Mouse (Mus musculus) liver, embryonic 11.5 days (tissue): ENCODE measurements at regions not wholly inside any gene's neighbourhood (a gene's known extent, or its start where the extent isn't known, plus 50 kb on each side); places are given as distances from the start of the nearest gene placed in this dataset.
"Not testable (repeated sequence)": the region's sequence is repeated elsewhere in the genome, so short reads cannot be mapped to it uniquely, and the experiment has no call there.

Source experiments
- ATAC-seq: fragments of 200-750 bp; cut with Nextera tagmentation; replicated peaks from 2 replicates; pipeline ENCODE4 v1.8.0; 2017; ENCODE audit warnings: moderate number of reproducible peaks, mild to moderate bottlenecking, moderate TSS enrichment, moderate library complexity; ENCODE audit not compliant: low FRiP score
- DNase-seq: peaks from one replicate; pipeline ENCODE4 v3.0.0-alpha.2; 2017; ENCODE audit warnings: low spot score
- H3K27ac ChIP-seq: fragments of 300-500 bp; sonication (generic); 2 replicates; pipeline ENCODE4 v1.5.1; 2014; ENCODE audit warnings: mild to moderate bottlenecking, low read depth, low read length, control low read depth
- H3K27me3 ChIP-seq: fragments of 300-500 bp; sonication (generic); replicated peaks from 2 replicates; pipeline ENCODE4 v1.6.1; 2014; ENCODE audit warnings: low read length, mixed read lengths; ENCODE audit not compliant: control insufficient read depth, insufficient read depth
- H3K36me3 ChIP-seq: fragments of 300-500 bp; sonication (generic); 2 replicates; pipeline ENCODE4 v1.6.1; 2014; ENCODE audit warnings: mild to moderate bottlenecking, low read length, moderate library complexity, mixed read lengths; ENCODE audit not compliant: control insufficient read depth, insufficient read depth
- H3K4me1 ChIP-seq: fragments of 300-500 bp; sonication (generic); replicated peaks from 2 replicates; pipeline ENCODE4 v1.6.1; 2014; ENCODE audit warnings: low read length, mixed read lengths; ENCODE audit not compliant: control insufficient read depth, insufficient read depth
- H3K4me2 ChIP-seq: fragments of 300-500 bp; sonication (generic); 2 replicates; pipeline ENCODE4 v1.6.1; 2014; ENCODE audit warnings: mild to moderate bottlenecking, control low read depth, moderate library complexity
- H3K4me3 ChIP-seq: fragments of 300-500 bp; sonication (generic); 2 replicates; pipeline ENCODE4 v1.5.1; 2014; ENCODE audit warnings: low read depth, low read length, control low read depth
- H3K9ac ChIP-seq: fragments of 300-500 bp; sonication (generic); 2 replicates; pipeline ENCODE4 v1.6.1; 2014; ENCODE audit warnings: low read depth, low read length, control low read depth
- H3K9me3 ChIP-seq: fragments of 300-500 bp; sonication (generic); 2 replicates; pipeline ENCODE4 v1.6.1; 2016; ENCODE audit warnings: low read length, inconsistent platforms, mixed read lengths; ENCODE audit not compliant: control insufficient read depth
- WGBS: fragments of 180-500 bp; shearing (Covaris S2); extraction: QIAGEN DNeasy Blood & Tissue Kit; methylation state at CpG from one replicate; pipeline ENCODE4 v1.1.7; 2014; 5-methylcytosine and 5-hydroxymethylcytosine counted together

DNA sequence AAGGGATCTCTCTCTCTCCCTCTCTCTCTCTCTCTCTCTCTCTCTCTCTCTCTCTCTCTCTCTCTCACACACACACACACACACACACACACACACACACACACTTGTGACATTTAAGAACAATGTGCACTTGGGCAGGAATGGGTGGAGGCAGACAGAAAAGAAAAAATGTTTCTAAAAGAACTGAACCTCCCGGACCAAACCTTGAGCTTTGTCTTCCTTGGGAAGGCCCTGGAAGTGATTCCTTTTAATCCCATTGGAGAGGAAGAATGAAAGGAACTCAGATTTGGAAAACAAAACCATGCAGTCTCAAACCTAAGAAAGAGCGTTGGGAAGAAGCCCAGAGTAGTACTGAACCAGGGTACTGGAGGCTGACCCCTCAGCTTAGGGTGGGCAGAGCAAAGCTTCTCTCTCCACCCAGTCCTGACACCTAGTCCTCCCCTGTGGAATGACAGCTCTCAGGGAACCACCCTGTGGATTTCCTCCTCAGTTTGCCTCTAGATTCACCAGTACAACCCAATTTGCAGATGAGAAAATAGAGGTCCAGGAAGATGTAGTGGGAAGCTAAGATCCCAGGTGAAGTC, 152.3 kb upstream of the Rgma start:
- DNase-seq, result no peak
- no peak for ATAC-seq
- Histone ChIP-seq H3K4me3 (no peak overlapping the region), H3K4me2 (no peak overlapping the region), H3K27me3 (no peaks in the 10 kb centered on the region), H3K9ac (no peak overlapping the region), H3K9me3 (no peaks in the 10 kb centered on the region), H3K4me1 (no peaks in the 10 kb centered on the region), H3K36me3 (no peaks in the 10 kb centered on the region), H3K27ac (no peak overlapping the region)
- WGBS, result 61% methylated on average over 2 of the region's 2 CpGs

DNA sequence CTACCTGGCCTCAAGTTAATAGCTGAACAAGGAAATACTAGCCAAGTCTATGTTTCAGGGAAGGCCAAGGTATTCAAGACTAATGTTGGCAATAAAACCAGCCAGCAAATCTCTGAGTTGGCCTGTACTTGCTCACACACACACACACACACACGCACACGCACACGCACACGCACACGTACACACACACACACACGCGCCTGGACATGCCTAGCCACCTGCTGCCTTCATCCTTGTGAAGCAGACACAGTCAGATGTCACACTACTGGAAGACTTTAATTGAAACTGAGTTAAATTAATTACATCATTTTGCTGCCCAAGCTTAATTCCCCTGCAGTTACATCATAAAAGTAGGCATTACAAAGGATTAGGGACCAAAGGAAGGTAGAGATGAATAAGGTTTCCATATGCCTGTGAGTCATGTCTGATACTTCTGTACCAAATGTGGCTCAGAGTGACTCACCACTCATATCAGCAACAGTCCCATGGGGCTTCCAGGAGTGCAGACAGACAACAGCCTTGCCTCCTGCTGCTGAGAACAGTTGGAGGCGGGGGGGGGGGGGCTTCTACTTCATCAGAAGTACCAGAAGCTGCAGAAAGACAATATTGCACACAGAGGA, 141.7 kb upstream of the Rgma start:
- Histone ChIP-seq H3K4me2 (no peak overlapping the region), H3K36me3 (no peaks in the 10 kb centered on the region), H3K27ac (no peak overlapping the region), H3K4me3 (no peak overlapping the region), H3K4me1 (no peaks in the 10 kb centered on the region), H3K27me3 (no peaks in the 10 kb centered on the region), H3K9me3 (no peaks in the 10 kb centered on the region), H3K9ac (no peak overlapping the region)
- no peak for DNase-seq
- ATAC-seq, result no peak
- 82% methylated on average over 8 of the region's 8 CpGs for WGBS

DNA sequence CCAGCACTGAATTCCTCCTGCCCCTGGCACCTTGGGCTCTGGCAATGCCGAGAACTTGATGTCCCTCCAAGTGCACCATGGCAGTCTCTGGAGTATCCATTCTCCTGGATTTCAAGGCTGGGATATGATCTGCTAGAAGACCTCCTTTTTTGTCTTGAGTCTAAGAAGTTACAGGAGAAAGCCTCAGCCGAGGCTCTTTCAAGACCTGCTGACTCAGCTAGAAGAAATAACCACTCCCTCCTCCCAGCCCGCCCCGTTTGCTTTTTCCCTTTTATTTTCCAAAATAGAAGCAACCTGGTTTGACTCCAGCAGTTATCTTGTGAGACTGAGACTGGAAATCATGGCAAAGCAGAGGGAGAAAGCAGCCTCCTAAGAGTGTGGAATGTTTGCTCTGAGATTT, 136.8 kb upstream of the Rgma start:
- no peaks in the 10 kb centered on the region for H3K27me3 ChIP-seq
- no peaks in the 10 kb centered on the region for H3K36me3 ChIP-seq
- H3K9ac ChIP-seq, result no peak overlapping the region
- H3K4me3 ChIP-seq, result no peak overlapping the region
- no peaks in the 10 kb centered on the region for H3K4me1 ChIP-seq
- 30% methylated on average over 4 of the region's 4 CpGs for WGBS
- H3K9me3 ChIP-seq, result no peaks in the 10 kb centered on the region
- no peak for ATAC-seq
- H3K27ac ChIP-seq, result no peak overlapping the region
- no peak overlapping the region for H3K4me2 ChIP-seq
- DNase-seq, result no peak

DNA sequence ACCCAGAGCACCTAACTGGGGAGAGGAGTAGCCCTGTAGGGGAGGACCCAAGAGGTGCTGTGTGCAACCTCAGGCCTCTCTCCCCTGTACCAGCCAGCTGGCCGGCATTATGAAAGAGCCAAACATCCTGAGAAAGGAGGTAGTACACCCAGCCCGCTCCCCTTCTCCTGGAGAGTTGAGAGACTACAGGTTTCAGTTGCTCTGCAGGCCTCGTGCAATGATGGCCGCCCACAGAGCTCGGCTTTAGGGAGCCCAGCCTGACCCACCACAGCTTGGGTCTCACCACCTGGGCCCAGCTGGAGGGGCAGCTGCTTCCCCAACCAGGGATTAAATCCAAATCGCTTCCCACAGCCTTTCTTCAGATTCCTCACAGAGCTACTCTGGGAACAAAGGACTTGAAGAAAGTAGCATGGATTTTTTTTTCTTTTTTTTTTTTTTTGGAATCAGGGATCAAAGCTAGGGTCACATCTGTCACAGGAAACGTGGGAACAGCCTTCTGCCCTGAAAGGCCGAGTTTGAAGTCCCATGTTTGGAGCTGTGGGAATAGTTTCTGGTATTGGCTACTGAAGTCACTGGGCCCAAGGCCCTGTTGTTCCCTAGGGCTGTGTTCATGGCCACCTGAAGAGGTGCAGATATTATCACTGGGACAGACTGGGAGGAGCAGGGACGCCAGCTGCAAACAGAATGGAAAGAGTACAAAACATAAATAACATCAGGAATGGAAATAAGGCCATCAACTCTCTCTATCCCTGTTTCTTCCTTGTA, 131.5 kb upstream of the Rgma start:
- no peak overlapping the region for H3K4me3 ChIP-seq
- no peak overlapping the region for H3K9ac ChIP-seq
- DNase-seq, result no peak
- no peaks in the 10 kb centered on the region for H3K4me1 ChIP-seq
- no peak overlapping the region for H3K27ac ChIP-seq
- no peaks in the 10 kb centered on the region for H3K36me3 ChIP-seq
- H3K4me2 ChIP-seq, result no peak overlapping the region
- H3K27me3 ChIP-seq, result no peaks in the 10 kb centered on the region
- ATAC-seq, result no peak
- no peaks in the 10 kb centered on the region for H3K9me3 ChIP-seq
- WGBS, result 57% methylated on average over 9 of the region's 9 CpGs

DNA sequence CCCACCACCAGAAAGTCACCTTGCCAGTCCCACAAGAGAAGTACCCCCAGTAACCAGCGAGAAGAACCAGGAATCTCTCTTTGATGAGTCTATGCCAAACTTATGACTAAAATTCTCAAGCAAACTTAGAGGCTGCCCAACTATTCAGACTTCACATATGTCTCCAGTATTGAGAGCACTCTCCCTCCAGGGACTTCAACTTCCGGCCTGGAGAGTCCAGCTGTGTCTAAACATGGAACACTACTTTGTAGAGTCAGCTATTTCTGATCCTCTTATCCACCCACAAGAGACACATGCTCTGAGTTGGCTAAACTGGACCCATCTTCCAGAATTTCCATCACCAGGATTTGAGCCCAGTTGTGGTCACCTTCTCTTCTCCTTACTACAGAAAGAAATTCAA, 129.9 kb upstream of the Rgma start:
- WGBS, result 81% methylated on average over 2 of the region's 2 CpGs

DNA sequence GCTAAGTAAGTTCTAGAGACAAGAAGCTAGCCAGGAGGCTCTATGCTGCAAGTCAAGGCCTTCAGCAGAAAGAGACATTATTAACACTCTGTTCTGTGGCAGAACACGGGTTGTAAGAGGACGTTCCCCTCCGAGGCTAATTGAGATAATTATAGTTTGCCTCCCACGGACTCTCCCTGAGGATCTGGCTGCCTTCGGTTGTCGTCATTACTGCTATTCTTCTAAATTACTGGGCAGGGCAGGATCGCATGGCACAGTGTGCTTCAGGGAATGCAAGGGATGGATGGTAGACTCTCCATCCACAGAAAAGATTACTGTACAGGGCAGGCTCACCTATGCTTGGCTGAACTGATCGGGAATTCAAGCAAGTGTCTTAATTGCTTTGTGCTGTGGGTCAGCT, 124.7 kb upstream of the Rgma start:
- Histone ChIP-seq H3K9me3 (no peaks in the 10 kb centered on the region), H3K27me3 (no peaks in the 10 kb centered on the region), H3K4me2 (no peak overlapping the region), H3K27ac (no peak overlapping the region), H3K4me3 (no peak overlapping the region), H3K4me1 (no peaks in the 10 kb centered on the region), H3K9ac (no peak overlapping the region), H3K36me3 (no peaks in the 10 kb centered on the region)
- ATAC-seq (no peak), DNase-seq (no peak)
- 72% methylated on average over 8 of the region's 8 CpGs for WGBS

More for the DNA sequence above, 129.9 kb upstream of the Rgma start:
- ATAC-seq (no peak), DNase-seq (no peak)
- Histone ChIP-seq H3K4me2 (no peak overlapping the region), H3K27me3 (no peaks in the 10 kb centered on the region), H3K36me3 (no peaks in the 10 kb centered on the region), H3K9me3 (no peaks in the 10 kb centered on the region), H3K9ac (no peak overlapping the region), H3K4me3 (no peak overlapping the region), H3K4me1 (no peaks in the 10 kb centered on the region), H3K27ac (no peak overlapping the region)

DNA sequence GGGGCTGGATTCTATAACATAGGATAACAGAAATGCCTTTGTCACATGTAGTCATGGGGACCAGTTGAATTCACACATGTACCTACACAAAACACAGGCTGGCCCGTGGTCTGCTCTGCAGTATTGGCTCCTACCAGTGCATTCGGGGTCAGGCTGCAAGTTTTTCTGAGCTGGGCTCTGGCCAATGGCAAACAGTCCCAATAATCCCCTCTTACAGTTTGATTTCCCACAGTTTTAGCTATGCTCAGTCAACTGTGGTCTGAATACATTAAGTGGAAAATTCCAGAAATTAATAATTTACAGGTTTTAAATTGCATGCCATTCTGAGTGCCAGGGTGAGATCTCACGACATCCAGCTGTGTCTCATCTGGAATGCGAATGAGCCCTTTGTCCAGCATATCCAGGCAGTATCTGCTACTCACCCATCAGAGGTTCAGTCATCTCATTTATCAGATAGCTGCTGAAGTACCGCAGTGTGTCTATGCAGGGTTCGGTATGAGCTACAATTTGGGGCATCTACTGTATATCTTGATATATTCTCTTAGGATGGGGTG, 124.0 kb upstream of the Rgma start:
- DNase-seq, result no peak
- Histone ChIP-seq H3K36me3 (no peaks in the 10 kb centered on the region), H3K9ac (no peak overlapping the region), H3K27me3 (no peaks in the 10 kb centered on the region), H3K4me2 (no peak overlapping the region), H3K9me3 (no peaks in the 10 kb centered on the region), H3K27ac (no peak overlapping the region), H3K4me3 (no peak overlapping the region), H3K4me1 (no peaks in the 10 kb centered on the region)
- 81% methylated on average over 6 of the region's 6 CpGs for WGBS
- no peak for ATAC-seq

DNA sequence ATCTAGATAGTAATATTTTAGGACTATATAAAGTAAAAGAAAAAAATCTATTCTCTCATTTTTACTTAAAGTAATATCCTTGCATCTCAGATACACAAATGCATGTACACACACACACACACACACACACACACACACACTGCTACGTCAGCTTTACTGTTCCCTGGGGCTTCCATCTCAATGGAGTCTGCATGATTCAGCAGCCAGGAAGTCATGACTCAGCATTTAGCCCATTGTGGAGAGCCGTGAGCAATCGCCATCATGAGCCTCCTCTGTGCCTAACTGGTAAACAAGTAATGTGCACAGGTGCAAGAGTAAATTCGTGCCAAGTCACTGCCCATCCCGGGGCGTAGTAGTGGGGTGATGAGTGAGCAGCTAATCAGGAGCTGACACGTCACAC, 120.3 kb upstream of the Rgma start:
- not testable (repeated sequence) for H3K9ac ChIP-seq, H3K36me3 ChIP-seq, H3K9me3 ChIP-seq, DNase-seq, H3K4me1 ChIP-seq, ATAC-seq, H3K27me3 ChIP-seq, H3K27ac ChIP-seq, H3K4me3 ChIP-seq, H3K4me2 ChIP-seq
- 77% methylated on average over 5 of the region's 7 CpGs for WGBS
